In the genomic region with DNA sequence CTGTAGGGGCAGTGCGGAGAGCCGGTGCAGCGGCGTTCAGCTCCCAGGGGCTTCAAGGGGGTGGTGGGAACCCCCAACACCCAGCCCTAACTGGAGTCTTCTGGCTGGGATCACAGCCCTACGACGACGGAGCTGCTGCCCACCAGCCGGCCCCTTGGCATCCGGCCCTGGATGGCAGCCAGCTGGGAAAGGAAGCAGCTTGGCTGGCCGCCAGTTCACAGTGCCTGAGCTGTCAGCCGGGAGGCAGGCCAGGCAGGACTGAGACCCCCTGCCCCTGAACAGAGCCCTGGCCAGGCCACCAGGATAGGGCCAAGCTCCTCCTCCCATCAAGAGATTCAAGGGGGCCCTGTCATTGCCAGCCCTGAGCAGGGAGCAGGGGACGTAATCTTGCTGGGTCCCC, we compare ENCODE assay signal across 8 mouse cellular contexts.
DNase-seq lines count a peak whose midpoint lies in the region; ATAC-seq and TF ChIP-seq lines count a peak whose summit lies in the region.

No protein-coding gene starts in this region.

- peak; percentile 71 for ATAC-seq in heart, embryonic 13.5 days (ENCODE audit: extremely low read depth, insufficient number of reproducible peaks, low FRiP score, low TSS enrichment)
- peak; percentile 55; the same call in 1 of the 2 replicates for ATAC-seq in kidney, embryonic 16.5 days (ENCODE audit: low FRiP score, low TSS enrichment)
- peak; percentile 40; the same call in 1 of the 2 replicates for ATAC-seq in liver, embryonic 12.5 days
- ATAC-seq in activated CD4-positive, CD25-positive, alpha-beta regulatory T cell, adult 4 months = no peak

- peak overlapping the region; percentile 25; the same call in 1 of the 2 replicates for H3K27ac ChIP-seq in forebrain, embryonic 10.5 days
- H3K27ac ChIP-seq in heart, embryonic 13.5 days (replicated peaks) = peak overlapping the region; percentile 83
- 0 out of 2 replicates have a peak overlapping the region, but pooled peaks have one; percentile 36 for H3K27ac ChIP-seq in kidney, embryonic 16.5 days (ENCODE audit: low read length)
- no peak overlapping the region for H3K27ac ChIP-seq in liver, embryonic 12.5 days
- peak overlapping the region; percentile 34 for H3K27ac ChIP-seq in olfactory bulb, adult 2 months (ENCODE audit: insufficient read depth, low read depth, low read length)

- H3K4me3 ChIP-seq in forebrain, embryonic 10.5 days = peak overlapping the region; percentile 18; the same call in 1 of the 2 replicates
- peak overlapping the region; percentile 21; the same call in 1 of the 2 replicates for H3K4me3 ChIP-seq in heart, embryonic 13.5 days
- H3K4me3 ChIP-seq in kidney, embryonic 16.5 days (ENCODE audit: low read length) = no peak overlapping the region
- H3K4me3 ChIP-seq in liver, embryonic 12.5 days = no peak overlapping the region
- no peak overlapping the region for H3K4me3 ChIP-seq in olfactory bulb, adult 2 months (ENCODE audit: insufficient read depth, low read depth, low read length)

- 76% methylated on average over 12 of the region's 12 CpGs for WGBS in forebrain, embryonic 10.5 days
- WGBS in heart, embryonic 13.5 days = 26% methylated on average over 12 of the region's 12 CpGs
- WGBS in kidney, embryonic 16.5 days = 29% methylated on average over 12 of the region's 12 CpGs
- WGBS in liver, embryonic 12.5 days (ENCODE audit: insufficient replicate concordance) = 52% methylated on average over 12 of the region's 12 CpGs
- WGBS in olfactory bulb, adult 2 months = 14% methylated on average over 12 of the region's 12 CpGs

- H3K9me3 ChIP-seq in forebrain, embryonic 10.5 days = no peaks in the 10 kb centered on the region
- no peaks in the 10 kb centered on the region for H3K9me3 ChIP-seq in heart, embryonic 13.5 days
- no peaks in the 10 kb centered on the region for H3K9me3 ChIP-seq in kidney, embryonic 16.5 days (ENCODE audit: low read length)
- H3K9me3 ChIP-seq in liver, embryonic 12.5 days (replicated peaks) = no peaks in the 10 kb centered on the region

- no peak for TF ChIP-seq CTCF in olfactory bulb, adult 2 months (IDR thresholded peaks at IDR 0.05; ENCODE audit: insufficient read depth, low read depth, low read length)

- H3K4me2 ChIP-seq in heart, embryonic 13.5 days = peak overlapping the region; percentile 66
- 0 out of 2 replicates have a peak overlapping the region, but pooled peaks have one; percentile 16 for H3K4me2 ChIP-seq in kidney, embryonic 16.5 days (replicated peaks; ENCODE audit: low read depth, low read length)
- H3K4me2 ChIP-seq in liver, embryonic 12.5 days = no peak overlapping the region

- H3K9ac ChIP-seq in heart, embryonic 13.5 days = no peak overlapping the region
- H3K9ac ChIP-seq in kidney, embryonic 16.5 days (replicated peaks; ENCODE audit: low read length) = no peak overlapping the region
- no peak overlapping the region for H3K9ac ChIP-seq in liver, embryonic 12.5 days

- peaks cover 91% of the 10 kb centered on the region for H3K27me3 ChIP-seq in forebrain, embryonic 10.5 days (ENCODE audit: poor library complexity, severe bottlenecking)
- H3K27me3 ChIP-seq in heart, embryonic 13.5 days (replicated peaks) = peaks cover 52% of the 10 kb centered on the region
- H3K27me3 ChIP-seq in kidney, embryonic 16.5 days (ENCODE audit: insufficient read depth, low read length) = peaks cover 12% of the 10 kb centered on the region; the same call in 1 of the 2 replicates
- peaks cover 88% of the 10 kb centered on the region for H3K27me3 ChIP-seq in liver, embryonic 12.5 days (replicated peaks)

- DNase-seq in urinary bladder, postnatal 14 days (ENCODE audit: low spot score) = peak; percentile 74
- no peak for DNase-seq in urinary bladder, adult 2 months (ENCODE audit: low spot score)
- DNase-seq in forebrain, embryonic 10.5 days (ENCODE audit: extremely low spot score, low spot score) = no peak

- H3K4me1 ChIP-seq in forebrain, embryonic 10.5 days = peaks cover 83% of the 10 kb centered on the region
- H3K4me1 ChIP-seq in heart, embryonic 13.5 days = peaks cover 80% of the 10 kb centered on the region
- peaks cover 68% of the 10 kb centered on the region for H3K4me1 ChIP-seq in kidney, embryonic 16.5 days (ENCODE audit: insufficient read depth, low read length)
- H3K4me1 ChIP-seq in liver, embryonic 12.5 days = peaks cover 33% of the 10 kb centered on the region
- H3K4me1 ChIP-seq in olfactory bulb, adult 2 months (ENCODE audit: control insufficient read depth, insufficient read depth, low read length) = peaks cover 85% of the 10 kb centered on the region

- no peaks in the 10 kb centered on the region for H3K36me3 ChIP-seq in forebrain, embryonic 10.5 days (replicated peaks)
- H3K36me3 ChIP-seq in heart, embryonic 13.5 days = no peaks in the 10 kb centered on the region
- no peaks in the 10 kb centered on the region for H3K36me3 ChIP-seq in kidney, embryonic 16.5 days (ENCODE audit: insufficient read depth, low read length)
- no peaks in the 10 kb centered on the region for H3K36me3 ChIP-seq in liver, embryonic 12.5 days

- TF ChIP-seq POLR2A in olfactory bulb, adult 2 months (IDR thresholded peaks at IDR 0.05; ENCODE audit: insufficient read depth, low read depth, low read length) = no peak

Comparison
In these comparisons a context has a peak if more than half of its experiments do, and no peak if none do; other contexts are left out.
1. H3K4me3 ChIP-seq: peak in forebrain, embryonic 10.5 days (single experiment) and heart, embryonic 13.5 days (single experiment); none in kidney, embryonic 16.5 days (single experiment), liver, embryonic 12.5 days (single experiment) and olfactory bulb, adult 2 months (single experiment).